Mouse (Mus musculus) right cerebral cortex, postnatal 14 days (tissue): ENCODE results near the gene Adamts2.
A peak's percentile ranks its signal among the peaks of the same experiment; 100 is the strongest.

Source experiments
- DNase-seq: peaks from one replicate; pipeline ENCODE4 v3.0.0; 2022

The Adamts2 gene

DNA sequence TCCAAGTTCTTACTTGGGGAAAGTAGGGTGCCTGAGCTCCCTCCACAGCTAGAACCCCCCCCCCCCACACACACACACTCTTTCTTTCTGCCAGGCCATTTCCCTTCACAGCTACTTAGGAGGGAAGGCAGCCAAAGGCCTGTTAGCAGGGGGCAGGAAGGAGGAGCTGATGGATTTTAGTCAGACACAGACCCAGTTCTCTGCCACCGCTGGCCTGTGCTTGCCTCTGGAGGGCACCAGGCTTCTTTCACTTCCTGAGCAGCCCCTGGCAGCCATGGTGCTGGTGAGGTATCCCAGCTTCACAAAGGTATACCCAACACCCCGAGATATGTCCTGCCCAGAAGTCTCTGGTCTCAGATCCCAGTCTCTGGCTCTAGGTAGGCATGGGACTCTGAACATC, 22.4 kb downstream of the Adamts2 start:
- DNase-seq, result peak; percentile 32

DNA sequence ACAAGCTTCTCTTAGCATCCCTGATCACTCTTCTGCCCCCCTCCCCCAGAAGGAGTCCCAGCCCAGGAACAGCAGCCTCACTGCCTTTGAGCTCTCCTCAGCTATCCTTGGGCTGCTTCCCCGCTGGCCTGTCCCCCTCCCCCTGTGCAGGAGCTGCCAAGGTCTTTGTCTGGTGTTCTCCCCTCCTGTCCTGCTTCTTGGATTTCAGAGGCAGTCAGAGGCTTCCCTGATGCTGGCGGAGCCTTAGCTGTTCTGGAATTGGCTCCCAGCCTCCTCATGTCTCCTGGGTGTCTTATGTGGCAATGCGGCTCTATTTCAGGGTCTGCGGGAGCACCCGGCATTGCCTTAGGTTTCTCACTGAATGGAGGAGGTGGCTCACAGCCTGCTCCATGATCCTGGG, 22.8 kb downstream of the Adamts2 start:
- peak; percentile 8 for DNase-seq

DNA sequence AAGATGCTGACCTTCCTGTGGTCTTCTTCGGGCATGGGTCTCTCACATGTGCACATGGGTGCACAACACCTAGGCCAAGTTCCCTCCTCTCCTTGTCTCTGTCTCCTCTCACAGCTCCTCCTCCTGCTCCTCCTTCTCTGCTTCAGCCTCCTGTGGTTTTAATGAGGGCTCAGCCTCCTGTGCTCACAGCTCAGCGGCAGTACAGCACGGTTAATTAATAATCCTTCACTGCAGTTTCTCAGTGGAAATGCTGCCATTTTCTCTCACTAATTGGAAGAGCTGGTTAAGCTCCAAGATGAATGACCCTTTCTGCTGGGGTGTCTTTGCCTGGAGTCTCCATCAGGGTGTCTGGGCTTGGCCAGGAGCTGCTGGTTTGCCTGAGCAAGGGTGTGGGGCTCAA, 27.0 kb downstream of the Adamts2 start:
- DNase-seq, result no peak

GRCm38 (mm10) chr11:50630462-50630861, 28.6 kb downstream of the Adamts2 start:
- no peak for DNase-seq

DNA sequence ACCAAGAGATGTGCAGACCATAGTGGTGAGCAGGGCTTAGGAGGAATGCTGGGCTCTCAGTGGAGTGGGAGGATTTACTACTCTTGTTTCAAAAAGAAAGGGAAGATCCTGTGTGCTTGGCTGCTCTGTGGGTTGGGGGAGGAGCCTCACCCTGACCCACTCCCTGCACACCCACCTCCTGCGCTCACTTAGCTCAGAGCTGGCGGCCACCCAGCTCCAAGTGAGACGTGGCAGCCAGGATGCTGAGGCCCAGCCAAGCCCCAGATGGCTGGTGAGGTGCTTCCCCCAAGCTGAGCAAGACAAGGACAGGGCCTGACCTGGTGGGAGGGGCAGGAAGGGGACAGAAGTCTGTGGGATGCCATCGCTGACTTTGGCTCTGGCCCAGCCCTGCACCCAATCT, 30.4 kb downstream of the Adamts2 start:
- DNase-seq, result peak; percentile 63

DNA sequence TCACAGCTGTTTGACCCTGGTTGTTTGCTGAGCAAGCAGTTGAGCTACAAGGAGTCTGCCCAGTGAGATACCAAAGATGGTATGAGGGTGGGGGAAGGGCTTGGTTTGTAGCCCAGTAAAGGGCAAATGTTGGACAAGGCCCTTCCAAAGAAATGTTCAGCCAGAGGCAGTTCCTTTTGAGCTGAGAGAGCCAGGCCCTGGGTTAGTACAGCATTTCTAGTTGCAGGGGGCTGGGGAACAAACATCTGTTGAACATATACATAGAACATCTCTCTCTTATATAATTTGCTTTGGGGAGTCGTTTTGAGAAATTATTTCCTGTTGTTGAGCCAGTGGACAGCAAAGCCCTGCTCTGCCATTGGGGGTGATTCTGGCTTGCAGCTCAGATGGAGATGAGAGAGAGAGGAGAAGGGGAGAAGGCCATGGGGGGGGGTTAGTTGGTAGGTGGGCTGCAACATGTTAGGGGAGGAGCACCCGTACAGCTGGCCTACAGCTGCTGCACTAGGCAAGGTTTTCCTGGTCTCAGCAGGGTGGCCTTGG, 33.2 kb downstream of the Adamts2 start:
- no peak for DNase-seq

DNA sequence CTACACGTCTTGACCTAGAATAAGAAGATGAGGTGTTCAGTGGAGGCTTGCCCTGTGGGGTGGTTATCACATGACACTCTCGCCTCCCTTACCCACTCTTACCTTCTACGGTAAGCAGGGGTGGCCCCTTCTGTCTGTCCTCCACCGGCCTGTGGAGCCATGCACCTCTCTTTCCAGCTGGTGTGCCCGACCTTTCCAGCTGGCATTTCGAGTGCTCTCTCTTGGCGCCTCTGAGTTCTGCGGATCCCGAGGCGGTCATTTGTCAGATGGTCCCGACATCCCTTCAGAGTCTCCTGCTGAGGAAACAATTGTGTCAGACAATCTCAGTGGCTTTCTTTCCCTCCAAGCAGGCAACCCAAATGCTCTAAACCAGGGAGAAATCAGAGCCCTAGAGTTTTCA, 35.1 kb downstream of the Adamts2 start:
- DNase-seq, result no peak

- no peak for DNase-seq
Measured at GRCm38 (mm10) chr11:50638197-50638867, 36.4 kb downstream of the Adamts2 start.

DNA sequence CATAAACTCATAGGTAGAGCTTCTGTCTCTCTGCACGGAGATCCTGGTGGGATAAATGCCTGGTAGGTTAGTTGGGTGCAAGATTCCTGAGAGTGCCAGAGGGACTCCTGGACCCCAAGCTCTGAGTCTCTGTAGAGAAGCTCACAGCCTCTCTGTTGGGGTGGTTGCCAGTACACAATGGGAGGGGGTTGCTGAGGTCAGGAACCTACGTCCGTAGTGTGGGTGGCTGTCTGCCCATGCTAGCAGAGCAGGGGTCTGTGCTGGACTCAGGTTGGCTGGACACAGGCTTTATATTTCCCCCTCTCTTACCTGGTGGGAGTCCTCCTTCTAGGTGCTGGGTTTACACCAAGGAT, 37.0 kb downstream of the Adamts2 start:
- DNase-seq, result no peak

DNA sequence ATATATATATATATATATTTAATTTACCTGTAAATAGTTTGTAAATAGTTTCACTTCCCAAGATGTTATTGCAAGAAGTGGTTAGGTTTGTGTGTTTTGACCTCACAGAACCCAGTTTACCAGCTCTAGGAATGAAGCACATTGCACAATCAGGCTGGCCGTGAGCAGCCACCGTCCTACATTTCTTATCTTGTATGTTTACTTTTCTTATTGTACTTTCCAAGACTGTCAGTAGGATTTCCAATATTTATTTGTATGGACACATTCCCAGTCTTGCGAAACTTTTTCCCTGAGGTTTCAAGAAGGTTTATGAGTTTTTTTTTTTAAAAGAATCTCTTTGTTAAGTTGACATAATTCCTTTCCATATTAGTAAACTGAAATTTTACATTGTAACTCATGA, 40.7 kb downstream of the Adamts2 start:
- DNase-seq, result no peak

DNA sequence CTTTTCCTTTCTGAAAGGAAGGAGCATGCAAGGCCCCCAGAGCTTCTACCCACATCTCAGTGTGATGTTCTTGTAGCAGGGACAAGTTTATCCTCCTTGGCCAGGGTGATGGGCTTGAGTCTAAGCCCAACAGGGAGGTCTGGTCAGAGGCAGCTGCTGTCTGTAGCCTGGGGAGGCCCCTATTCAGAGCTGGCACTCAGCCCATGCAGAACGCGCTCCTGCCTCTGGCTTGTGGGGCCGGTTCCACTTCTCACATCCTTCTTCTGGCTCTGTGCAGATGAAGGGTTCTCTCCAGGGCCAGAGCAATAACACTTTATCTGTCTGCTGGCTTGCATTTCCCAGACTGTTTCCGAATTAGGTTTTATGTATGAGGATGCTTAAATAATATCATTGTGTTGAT, 44.3 kb downstream of the Adamts2 start:
- DNase-seq, result peak; percentile 22

DNA sequence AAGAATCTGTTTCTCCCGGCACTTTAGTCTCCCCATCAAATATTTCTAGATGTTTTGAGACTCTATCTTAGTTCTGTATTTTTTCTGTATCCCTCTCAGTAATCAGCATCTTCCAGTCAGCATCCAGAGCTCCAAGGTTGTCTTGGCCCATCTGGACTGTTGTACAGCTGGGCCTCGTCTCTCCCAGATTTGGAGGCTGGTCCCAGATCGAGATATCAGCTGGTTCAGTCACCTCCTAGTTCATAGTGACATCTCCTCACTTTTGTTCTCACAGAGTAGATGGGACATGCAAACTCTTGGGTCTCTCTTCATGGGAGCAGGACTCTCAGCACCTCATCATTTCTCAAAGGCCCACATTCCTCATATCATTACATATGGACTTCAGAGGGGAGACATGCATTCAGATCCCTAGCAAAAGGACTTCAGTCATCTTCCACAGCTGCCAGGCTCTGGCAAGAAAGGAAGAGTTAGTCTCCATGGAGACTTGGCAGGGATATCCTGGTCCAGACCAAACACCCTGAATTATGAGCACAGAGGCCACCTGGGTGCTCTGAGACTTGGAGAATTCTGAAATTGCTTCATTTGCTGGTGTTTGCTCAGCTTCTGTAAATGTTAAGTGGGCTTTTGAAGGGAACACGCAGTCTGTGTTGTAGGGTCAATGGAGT, 46.4 kb downstream of the Adamts2 start:
- DNase-seq, result no peak

DNA sequence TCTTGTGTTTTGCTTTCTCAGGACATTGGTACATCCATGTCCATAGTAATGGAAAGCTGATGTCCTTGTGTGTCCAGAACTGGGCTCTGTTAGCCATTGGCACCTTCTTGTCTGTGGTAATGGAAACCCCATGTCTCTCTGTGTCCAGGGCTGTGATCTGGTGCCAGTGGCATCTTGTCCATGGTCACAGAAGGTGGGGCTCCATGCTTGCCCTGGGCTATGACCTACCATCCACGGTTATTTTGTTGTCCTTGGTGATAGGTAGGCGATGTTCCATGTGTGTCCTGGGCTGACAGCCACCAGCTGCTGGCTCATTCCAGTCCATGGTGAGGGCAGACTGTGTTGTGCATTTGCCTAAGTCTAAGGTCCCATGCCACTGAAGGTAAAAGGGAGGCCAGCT, 48.2 kb downstream of the Adamts2 start:
- DNase-seq, result no peak

DNA sequence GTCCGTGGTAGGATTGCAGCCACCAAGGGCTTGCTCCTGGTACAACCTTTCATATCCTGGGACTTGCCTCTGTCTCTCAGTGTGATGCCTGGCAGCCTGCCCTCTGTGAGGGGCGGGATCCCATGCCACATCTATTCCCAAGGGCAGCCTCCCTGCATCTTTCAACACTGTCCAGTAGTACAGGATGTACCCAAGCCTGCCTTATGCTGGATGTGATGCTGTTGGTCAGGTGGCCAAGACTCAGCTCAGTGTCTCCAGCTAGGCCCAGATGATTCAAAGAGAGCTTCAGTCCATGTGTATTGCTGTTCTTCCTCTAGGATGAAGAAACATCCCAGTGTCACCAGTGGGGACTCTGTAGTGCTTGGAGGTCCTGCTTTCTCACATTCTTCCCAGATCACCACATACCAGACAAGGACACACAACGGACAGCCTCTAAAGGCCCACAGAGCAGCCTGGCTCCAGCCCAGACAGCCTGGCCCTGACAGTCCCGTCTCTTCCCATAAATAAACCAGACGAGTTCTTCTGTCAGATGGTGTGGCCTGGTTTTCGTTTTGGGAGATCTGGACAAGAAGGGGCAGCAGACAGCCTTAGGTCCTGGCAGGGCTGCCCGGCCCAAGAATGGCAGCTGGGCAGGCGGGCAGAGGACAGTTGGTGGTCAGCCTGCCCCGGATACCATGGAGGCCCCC, 52.0 kb downstream of the Adamts2 start:
- no peak for DNase-seq

DNA sequence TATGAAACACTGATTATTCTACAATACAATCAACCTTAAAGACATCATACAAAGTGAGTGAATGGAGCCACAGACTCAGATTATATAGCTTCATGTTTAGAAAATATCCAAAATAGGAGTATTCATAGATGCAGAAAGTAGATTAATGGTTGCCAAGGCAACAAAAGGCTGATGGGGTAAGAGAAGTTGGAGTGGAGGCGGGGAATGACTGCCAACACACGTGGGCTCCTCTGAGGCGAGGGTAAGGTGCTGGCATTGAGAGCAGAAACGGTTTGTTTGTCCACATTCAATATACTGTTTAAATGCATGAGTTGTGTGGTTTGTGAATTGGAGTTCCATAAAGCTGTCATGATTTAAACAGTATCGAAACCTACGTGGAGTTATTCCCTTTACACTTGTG, 56.9 kb downstream of the Adamts2 start:
- DNase-seq, result no peak

DNA sequence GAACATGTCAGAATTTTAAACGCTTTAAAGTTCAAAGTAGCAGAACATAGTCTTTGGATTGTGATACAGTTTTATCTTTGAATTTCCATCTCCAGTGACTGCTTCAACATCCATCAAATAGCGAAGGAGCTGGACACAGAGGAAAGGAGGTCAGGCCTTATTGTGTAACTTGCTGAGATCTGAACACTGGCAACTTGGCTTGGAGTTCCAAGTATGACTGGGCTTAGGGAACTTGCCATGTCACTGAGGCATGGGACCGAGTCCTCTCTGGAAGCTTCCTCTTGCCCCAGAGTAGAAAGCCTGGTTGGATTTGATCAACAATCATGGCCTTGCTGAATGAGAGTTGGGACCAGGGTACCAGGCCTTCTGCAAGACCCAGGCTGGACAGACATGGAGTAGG, 60.3 kb downstream of the Adamts2 start:
- DNase-seq, result no peak

GRCm38 (mm10) chr11:50664826-50665225, 62.9 kb downstream of the Adamts2 start:
- no peak for DNase-seq

DNA sequence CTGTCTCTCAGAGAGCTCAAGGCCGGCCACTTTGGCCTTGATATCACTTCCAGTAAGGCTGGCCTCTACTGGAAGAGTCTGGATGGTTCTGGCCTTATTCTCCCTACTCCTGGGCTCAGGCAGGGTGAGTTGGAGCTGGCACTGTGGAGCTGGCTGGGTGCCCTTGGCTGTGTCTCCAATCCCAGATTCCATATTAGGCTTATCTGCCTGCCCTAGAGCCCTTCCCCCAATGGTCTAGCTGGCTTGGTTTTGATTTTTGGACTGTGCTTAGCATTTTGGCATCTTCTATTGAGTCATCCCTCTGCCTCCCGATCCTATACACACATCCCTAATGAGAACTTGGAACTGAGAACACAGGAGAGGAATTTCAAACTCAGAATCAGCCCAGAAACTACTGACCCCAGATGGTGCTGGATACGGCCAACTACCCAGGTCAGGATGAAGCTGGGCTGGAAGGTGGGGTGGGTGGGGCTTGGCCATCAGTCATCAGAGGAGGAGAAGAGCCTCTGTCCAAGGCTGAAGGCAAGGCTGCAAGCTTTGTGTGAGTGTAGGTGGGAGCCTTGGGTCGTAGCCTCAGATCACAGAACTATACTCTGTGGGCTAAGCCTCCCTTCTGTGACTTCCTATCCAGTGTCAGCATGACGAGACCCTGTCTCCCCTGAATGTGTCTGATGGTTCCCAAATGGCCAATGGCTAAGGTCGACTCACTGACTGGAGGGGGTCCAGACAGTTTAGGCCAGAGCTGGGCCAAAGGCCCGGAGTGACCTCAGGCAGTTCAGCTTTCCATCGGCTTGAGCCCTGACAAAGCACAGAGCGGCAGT, 67.9 kb downstream of the Adamts2 start:
- peak; percentile 17 for DNase-seq

- DNase-seq, result no peak
Measured at GRCm38 (mm10) chr11:50670363-50670725, 68.5 kb downstream of the Adamts2 start.

DNA sequence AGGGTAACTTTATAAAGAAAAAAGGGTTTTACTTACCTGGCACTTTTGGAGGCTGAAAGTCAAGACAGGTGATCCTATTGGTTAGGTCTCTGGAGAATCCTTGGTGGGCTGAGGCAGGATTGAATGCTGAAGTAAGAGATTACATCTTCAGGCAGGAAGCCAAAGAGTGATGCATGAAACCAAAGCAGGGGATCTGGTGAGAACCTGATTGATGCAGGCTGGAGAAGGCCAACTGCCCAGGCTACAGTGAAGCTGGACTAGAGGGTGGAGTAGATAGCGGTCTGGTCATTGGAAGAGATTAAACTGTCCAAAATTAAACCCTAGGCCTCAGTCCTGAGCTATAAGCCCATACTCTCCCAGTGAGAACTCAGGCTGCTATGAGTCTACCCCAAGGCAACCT, 69.0 kb downstream of the Adamts2 start:
- no peak for DNase-seq

DNA sequence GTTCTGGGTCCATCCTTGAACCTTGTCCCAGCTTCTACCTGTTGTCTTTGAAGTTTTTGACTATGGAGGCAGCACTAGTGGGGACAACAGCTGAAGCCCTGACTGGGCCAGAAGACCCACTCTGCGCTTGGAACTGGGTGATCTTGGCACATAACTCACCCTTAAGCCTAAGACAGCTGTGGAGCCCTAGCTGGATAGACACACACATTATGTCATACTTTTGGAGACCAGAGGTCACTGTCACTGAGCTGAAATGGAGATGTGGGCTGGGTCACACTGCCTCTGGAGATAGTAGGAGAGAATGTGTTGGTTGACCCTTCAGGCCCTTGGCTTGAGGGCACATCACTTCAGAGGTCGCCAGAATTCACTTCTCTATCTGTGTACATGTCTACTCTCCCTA, 69.5 kb downstream of the Adamts2 start:
- no peak for DNase-seq

- no peak for DNase-seq
Measured at GRCm38 (mm10) chr11:50671820-50672310, 70.0 kb downstream of the Adamts2 start.

GRCm38 (mm10) chr11:50672866-50673265, 71.0 kb downstream of the Adamts2 start:
- peak; percentile 16 for DNase-seq
